Mouse (Mus musculus): ENCODE measurements around the gene Frmd4a.

DNA sequence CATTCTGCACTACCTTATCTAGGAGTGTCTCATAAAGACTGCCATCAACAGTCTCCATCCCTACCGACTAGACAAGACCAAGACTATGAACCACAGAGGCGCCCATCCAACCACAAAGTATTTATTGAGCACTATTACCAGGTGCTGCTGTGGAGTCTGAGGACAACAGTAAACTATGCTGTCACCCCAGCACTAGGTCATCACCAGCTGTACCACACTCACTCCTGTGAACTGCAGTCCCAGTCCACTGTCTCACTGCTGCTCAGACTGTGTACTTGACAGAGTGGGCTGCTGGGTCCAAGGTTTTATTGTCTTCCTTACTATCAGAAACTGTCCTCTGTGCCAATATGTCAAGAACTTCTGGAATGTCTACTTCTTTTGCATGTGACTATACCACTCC lies 611.4 kb downstream of the Frmd4a start:
- no peak for TF ChIP-seq CTCF (IDR thresholded peaks at IDR 0.05; ENCODE audit: extremely low read depth, insufficient read length, insufficient replicate concordance, low read depth, low read length)
- no peak for TF ChIP-seq POLR2A (IDR thresholded peaks at IDR 0.05; ENCODE audit: low read depth, low read length)
